In the genomic region with DNA sequence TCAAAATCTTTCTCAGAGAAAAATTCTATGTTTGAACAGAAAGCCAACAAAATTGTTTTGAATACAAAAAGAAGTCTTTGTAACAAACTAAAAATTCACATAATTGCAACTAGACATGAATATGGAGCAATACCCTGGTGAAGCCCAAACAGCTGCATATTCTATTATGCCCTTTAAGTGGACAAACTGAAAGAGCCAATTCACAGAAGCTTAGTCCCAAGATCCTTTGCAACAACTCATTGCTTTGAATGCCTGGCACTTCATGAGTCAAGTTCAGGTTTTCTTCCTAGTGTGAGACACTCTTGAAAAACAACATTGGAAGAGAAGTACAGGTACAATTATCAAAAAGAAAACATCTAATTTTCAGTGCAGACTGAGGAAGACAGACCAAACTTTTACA, we compare ENCODE assay signal across 18 mouse cellular contexts. TPM values are rescaled to one million over a fixed set of nuclear protein-coding genes. Genes with fewer than 3 reads are reported as not detected.
A peak's percentile ranks its signal among the peaks of the same experiment; 100 is the strongest.
DNase-seq lines count a peak whose midpoint lies in the region; ATAC-seq and TF ChIP-seq lines count a peak whose summit lies in the region.
"Had no signal": no experiment of that assay in that cellular context is flagged by ENCODE, and none has a peak within 500 bp of the region (broad histone marks: within the 10 kb centered on the region; RNA-seq: fewer than 3 reads in every experiment).

No protein-coding gene starts in this region.

- H3K9me3 ChIP-seq in forebrain, embryonic 10.5 days = no peaks in the 10 kb centered on the region
- H3K9me3 ChIP-seq in forebrain, embryonic 13.5 days (replicated peaks) = no peaks in the 10 kb centered on the region
- no peaks in the 10 kb centered on the region for H3K9me3 ChIP-seq in liver, embryonic 13.5 days (replicated peaks)
- no peaks in the 10 kb centered on the region for H3K9me3 ChIP-seq in CH12.LX (replicated peaks; ENCODE audit: low read length)
- no peaks in the 10 kb centered on the region for H3K9me3 ChIP-seq in embryonic facial prominence, embryonic 14.5 days (ENCODE audit: control insufficient read depth, low read length)
- H3K9me3 ChIP-seq: heart, embryonic 13.5 days; hindbrain, embryonic 13.5 days; limb, embryonic 10.5 days; midbrain, embryonic 15.5 days had no signal

- dilution Hi-C loops in CH12.LX (cut with MboI; ENCODE audit: extremely low pct_ligation_motif_present, extremely low pct_unique_long_range_greater_than_20kb, low sequenced_read_pairs) = no loop called here

- H3K27me3 ChIP-seq in forebrain, embryonic 10.5 days (ENCODE audit: poor library complexity, severe bottlenecking) = no peaks in the 10 kb centered on the region
- no peaks in the 10 kb centered on the region for H3K27me3 ChIP-seq in forebrain, embryonic 13.5 days
- no peaks in the 10 kb centered on the region for H3K27me3 ChIP-seq in liver, embryonic 13.5 days
- H3K27me3 ChIP-seq in CH12.LX (replicated peaks) = no peaks in the 10 kb centered on the region
- H3K27me3 ChIP-seq in embryonic facial prominence, embryonic 14.5 days (replicated peaks; ENCODE audit: control insufficient read depth, insufficient read depth, low read length) = no peaks in the 10 kb centered on the region
- H3K27me3 ChIP-seq: heart, embryonic 13.5 days; hindbrain, embryonic 13.5 days; midbrain, embryonic 15.5 days had no signal

- H3K36me3 ChIP-seq in forebrain, embryonic 10.5 days (replicated peaks) = no peaks in the 10 kb centered on the region
- no peaks in the 10 kb centered on the region for H3K36me3 ChIP-seq in forebrain, embryonic 13.5 days (ENCODE audit: poor library complexity, severe bottlenecking)
- H3K36me3 ChIP-seq in liver, embryonic 13.5 days = no peaks in the 10 kb centered on the region
- H3K36me3 ChIP-seq in CH12.LX (replicated peaks in 1 of 2; ENCODE audit: control insufficient read depth in 1 of 2, insufficient read depth in 1 of 2, low read length in 1 of 2) = no peaks in the 10 kb centered on the region
- H3K36me3 ChIP-seq in embryonic facial prominence, embryonic 14.5 days (ENCODE audit: control insufficient read depth, insufficient read depth, low read length) = no peaks in the 10 kb centered on the region
- H3K36me3 ChIP-seq: heart, embryonic 13.5 days; hindbrain, embryonic 13.5 days; limb, embryonic 10.5 days; midbrain, embryonic 15.5 days had no signal

- ATAC-seq in forebrain, embryonic 13.5 days = no peak; the same call in 1 of the 2 replicates
- no peak for ATAC-seq in liver, embryonic 13.5 days (ENCODE audit: low read depth)
- no peak for ATAC-seq in embryonic facial prominence, embryonic 14.5 days (ENCODE audit: low read depth)
- ATAC-seq: midbrain, embryonic 15.5 days had no signal

- TF ChIP-seq POLR2A in CH12.LX (IDR thresholded peaks at IDR 0.05; ENCODE audit: low read depth, low read length) = no peak

- H3K27ac ChIP-seq in forebrain, embryonic 10.5 days = peak overlapping the region; percentile 49; the same call in 1 of the 2 replicates
- H3K27ac ChIP-seq in forebrain, embryonic 13.5 days = no peak overlapping the region
- peak overlapping the region; percentile 48 for H3K27ac ChIP-seq in liver, embryonic 13.5 days
- H3K27ac ChIP-seq in CH12.LX (ENCODE audit: insufficient read depth, low read depth) = no peak overlapping the region
- no peak overlapping the region for H3K27ac ChIP-seq in embryonic facial prominence, embryonic 14.5 days (replicated peaks; ENCODE audit: low read depth, low read length)
- H3K27ac ChIP-seq: hindbrain, embryonic 13.5 days; midbrain, embryonic 15.5 days had no signal

- no peak for TF ChIP-seq CTCF in CH12.LX (conservative IDR thresholded peaks at IDR 0.05 in 1 of 2, IDR thresholded peaks at IDR 0.05 in 1 of 2; ENCODE audit: low read depth in 2 of 2, low read length in 2 of 2)

- no peak for TF ChIP-seq EP300 in CH12.LX (IDR thresholded peaks at IDR 0.05; ENCODE audit: low read length)

- no peak for TF ChIP-seq RAD21 in CH12.LX (IDR thresholded peaks at IDR 0.05; ENCODE audit: low read depth, low read length)

- H3K4me1 ChIP-seq in forebrain, embryonic 10.5 days = peaks cover 46% of the 10 kb centered on the region
- peaks cover 29% of the 10 kb centered on the region for H3K4me1 ChIP-seq in forebrain, embryonic 13.5 days
- H3K4me1 ChIP-seq in liver, embryonic 13.5 days (replicated peaks) = peaks cover 71% of the 10 kb centered on the region
- peaks cover 2 to 53% of the 10 kb centered on the region in 2 experiments; a peak in 3 of 4 replicates for H3K4me1 ChIP-seq in CH12.LX (ENCODE audit: control insufficient read depth in 1 of 2, insufficient read depth in 2 of 2)
- H3K4me1 ChIP-seq in embryonic facial prominence, embryonic 14.5 days (ENCODE audit: control insufficient read depth, insufficient read depth, low read length) = peaks cover 9% of the 10 kb centered on the region

- H3K4me2 ChIP-seq in forebrain, embryonic 13.5 days = no peak overlapping the region
- no peak overlapping the region for H3K4me2 ChIP-seq in liver, embryonic 13.5 days
- no peak overlapping the region for H3K4me2 ChIP-seq in CH12.LX (ENCODE audit: insufficient read depth, low read depth, poor library complexity, severe bottlenecking)
- H3K4me2 ChIP-seq in embryonic facial prominence, embryonic 14.5 days (ENCODE audit: low read depth, low read length) = no peak overlapping the region
- H3K4me2 ChIP-seq: hindbrain, embryonic 13.5 days had no signal

- DNase-seq in forebrain, embryonic 10.5 days (ENCODE audit: extremely low spot score, low spot score) = no peak
- no peak for DNase-seq in liver, embryonic 13.5 days
- no peak for DNase-seq in liver
- DNase-seq in CH12.LX (ENCODE audit: extremely low read depth) = no peak
- peak; percentile 7 for DNase-seq in embryonic facial prominence, embryonic 14.5 days (ENCODE audit: low spot score)
- no peak for DNase-seq in cerebellum, adult 9-10 months
- DNase-seq: cerebellum, postnatal 14 days; gastrocnemius, postnatal 14 days; heart, adult 18-20 months; kidney, adult 8-10 months; kidney, postnatal 14 days; right cerebral cortex, adult 18-20 months; thymus, postnatal 36 days had no signal

- peaks cover 65% of the 10 kb centered on the region for H3K79me2 ChIP-seq in CH12.LX (replicated peaks; ENCODE audit: control insufficient read depth, extremely low read depth, insufficient read depth, poor library complexity, severe bottlenecking)

- H3K4me3 ChIP-seq in forebrain, embryonic 10.5 days = no peak overlapping the region
- no peak overlapping the region for H3K4me3 ChIP-seq in forebrain, embryonic 13.5 days
- no peak overlapping the region for H3K4me3 ChIP-seq in liver, embryonic 13.5 days (replicated peaks)
- no peak overlapping the region for H3K4me3 ChIP-seq in CH12.LX (replicated peaks in 1 of 3; ENCODE audit: low read depth in 2 of 3, low read length in 2 of 3, poor library complexity in 1 of 3)
- H3K4me3 ChIP-seq in embryonic facial prominence, embryonic 14.5 days (ENCODE audit: low read depth, low read length) = no peak overlapping the region
- H3K4me3 ChIP-seq: hindbrain, embryonic 13.5 days; midbrain, embryonic 15.5 days had no signal

- no peak overlapping the region for H3K9ac ChIP-seq in forebrain, embryonic 13.5 days
- H3K9ac ChIP-seq in liver, embryonic 13.5 days = no peak overlapping the region
- 0 out of 2 replicates have a peak overlapping the region, but pooled peaks have one; percentile 13 for H3K9ac ChIP-seq in CH12.LX (ENCODE audit: insufficient read depth, low read depth)
- H3K9ac ChIP-seq in embryonic facial prominence, embryonic 14.5 days (ENCODE audit: low read depth, low read length) = no peak overlapping the region
- H3K9ac ChIP-seq: heart, embryonic 13.5 days; hindbrain, embryonic 13.5 days; midbrain, embryonic 15.5 days had no signal

- in situ Hi-C loops in CH12.LX (cut with MboI; ENCODE audit: low pct_ligation_motif_present, low pct_unique_long_range_greater_than_20kb, low sequenced_read_pairs) = loop anchor here (10.0 kb wide), 1 partner anchor 66 kb away; no protein-coding TSS in a partner anchor

TF ChIP-seq in CH12.LX, 34 proteins besides CTCF, POLR2A, EP300 and RAD21:
- no peak for TF ChIP-seq ZMIZ1 (IDR thresholded peaks at IDR 0.05; ENCODE audit: low read depth, low read length)
- TF ChIP-seq TCF12 (IDR thresholded peaks at IDR 0.05; ENCODE audit: low read depth, low read length) = no peak
- TF ChIP-seq E2F4 (IDR thresholded peaks at IDR 0.05; ENCODE audit: insufficient replicate concordance, low read depth, low read length) = no peak
- TF ChIP-seq BHLHE40 (IDR thresholded peaks at IDR 0.05; ENCODE audit: low read depth, low read length) = no peak
- no peak for TF ChIP-seq MEF2A (IDR thresholded peaks at IDR 0.05; ENCODE audit: borderline replicate concordance, low read depth, low read length)
- no peak for TF ChIP-seq NELFE (IDR thresholded peaks at IDR 0.05; ENCODE audit: low read depth, low read length)
- TF ChIP-seq ELF1 (IDR thresholded peaks at IDR 0.05; ENCODE audit: low read depth, low read length) = no peak
- no peak for TF ChIP-seq NRF1 (IDR thresholded peaks at IDR 0.05; ENCODE audit: low read depth, low read length)
- no peak for TF ChIP-seq USF1 (IDR thresholded peaks at IDR 0.05; ENCODE audit: low read depth, low read length)
- TF ChIP-seq TBP (conservative IDR thresholded peaks at IDR 0.05; ENCODE audit: low read depth, low read length) = no peak
- TF ChIP-seq PAX5 (IDR thresholded peaks at IDR 0.05; ENCODE audit: low read length) = no peak
- no peak for TF ChIP-seq KAT2A (IDR thresholded peaks at IDR 0.05; ENCODE audit: insufficient replicate concordance, low read length)
- no peak for TF ChIP-seq RCOR1 (conservative IDR thresholded peaks at IDR 0.05; ENCODE audit: low read depth, low read length)
- TF ChIP-seq MAFK (IDR thresholded peaks at IDR 0.05; ENCODE audit: insufficient replicate concordance, low read length) = no peak
- TF ChIP-seq IRF4 (IDR thresholded peaks at IDR 0.05; ENCODE audit: low read depth, low read length) = no peak
- no peak for TF ChIP-seq SMC3 (IDR thresholded peaks at IDR 0.05; ENCODE audit: low read depth, low read length)
- no peak for TF ChIP-seq USF2 (conservative IDR thresholded peaks at IDR 0.05; ENCODE audit: low read depth, low read length)
- TF ChIP-seq CHD2 (IDR thresholded peaks at IDR 0.05; ENCODE audit: low read length) = no peak
- TF ChIP-seq CHD1 (IDR thresholded peaks at IDR 0.05; ENCODE audit: low read depth, low read length) = no peak

RNA-seq across cellular contexts. Expression of a gene that starts 8.8 kb away (rescaled TPM):
- 149 and 156 TPM in 2 replicates for polyA plus RNA-seq in forebrain, embryonic 10.5 days (2016; fragmentation: Nextera tagmentation; extraction: Ambion mirVana)
- polyA plus RNA-seq in forebrain, embryonic 13.5 days (2015; fragmentation: Nextera tagmentation; extraction: Ambion mirVana) = 199 and 220 TPM in 2 replicates
- 129 and 146 TPM in 2 replicates for polyA plus RNA-seq in liver, embryonic 13.5 days (2015; fragmentation: Nextera tagmentation; extraction: Ambion mirVana)
- total RNA-seq in CH12.LX (2012; rRNA removed) (57.5 and 60.1 TPM in 2 replicates), CH12.LX (2014; rRNA removed) (184 and 196 TPM in 2 replicates)
- 71.0 and 78.0 TPM in 2 replicates for polyA plus RNA-seq in CH12.LX (2012; ENCODE audit: insufficient read length, low read depth)
- polyA plus RNA-seq in embryonic facial prominence, embryonic 14.5 days (2014; fragmentation: Nextera tagmentation; extraction: Ambion mirVana) = 149 and 179 TPM in 2 replicates

Comparison
In these comparisons a context has a peak if more than half of its experiments do, and no peak if none do; other contexts are left out.
1. H3K27ac ChIP-seq: peak in forebrain, embryonic 10.5 days (single experiment) and liver, embryonic 13.5 days (single experiment); none in forebrain, embryonic 13.5 days (single experiment), CH12.LX (single experiment) and embryonic facial prominence, embryonic 14.5 days (single experiment).